Mouse (Mus musculus) kidney, postnatal 0 days (tissue): ENCODE data around the gene Mapk1ip1. TPM values are rescaled to one million over a fixed set of nuclear protein-coding genes. Genes with fewer than 3 reads are reported as not detected.

Source experiments
- ATAC-seq: fragments of 200-750 bp; cut with Nextera tagmentation; replicated peaks from 2 replicates; pipeline ENCODE4 v1.8.0; 2017; ENCODE audit warnings: low read depth, moderate number of reproducible peaks, moderate TSS enrichment, moderate library complexity; ENCODE audit not compliant: low FRiP score
- DNase-seq: peaks from one replicate; pipeline ENCODE4 v3.0.0-alpha.2; 2016; ENCODE audit warnings: low spot score
- H3K27ac ChIP-seq: fragments of 300-500 bp; sonication (generic); 2 replicates; pipeline ENCODE4 v1.5.1; 2014; ENCODE audit warnings: mild to moderate bottlenecking
- H3K27me3 ChIP-seq: fragments of 300-500 bp; sonication (generic); 2 replicates; pipeline ENCODE4 v1.6.1; 2014; ENCODE audit warnings: low read length, mixed read lengths; ENCODE audit not compliant: insufficient read depth
- H3K36me3 ChIP-seq: fragments of 300-500 bp; sonication (generic); 2 replicates; pipeline ENCODE4 v1.6.1; 2014; ENCODE audit warnings: low read length, mixed read lengths; ENCODE audit not compliant: insufficient read depth
- H3K4me1 ChIP-seq: fragments of 300-500 bp; sonication (generic); replicated peaks from 2 replicates; pipeline ENCODE4 v1.6.1; 2014; ENCODE audit warnings: antibody characterized with exemption, low read length, mixed read lengths; ENCODE audit not compliant: insufficient read depth
- H3K4me2 ChIP-seq: fragments of 300-500 bp; sonication (generic); 2 replicates; pipeline ENCODE4 v1.6.1; 2014; ENCODE audit warnings: mild to moderate bottlenecking, low read length, moderate library complexity, mixed read lengths
- H3K4me3 ChIP-seq: fragments of 300-500 bp; sonication (generic); replicated peaks from 2 replicates; pipeline ENCODE4 v1.5.1; 2014; ENCODE audit warnings: low read depth, low read length
- H3K9ac ChIP-seq: fragments of 300-500 bp; sonication (generic); 2 replicates; pipeline ENCODE4 v1.6.1; 2014; ENCODE audit warnings: low read depth, low read length
- H3K9me3 ChIP-seq: fragments of 300-500 bp; sonication (generic); replicated peaks from 2 replicates; pipeline ENCODE4 v1.6.1; 2016; ENCODE audit warnings: low read length, inconsistent platforms, mixed read lengths
- CTCF ChIP-seq: IDR thresholded peaks from 2 replicates; pipeline ENCODE4 v1.5.1; 2016; ENCODE audit warnings: antibody characterized with exemption, low read depth, mild to moderate bottlenecking, moderate library complexity
- WGBS: fragments of 180-500 bp; shearing (Covaris S2); extraction: QIAGEN DNeasy Blood & Tissue Kit; methylation state at CpG from one replicate; pipeline ENCODE4 v1.1.7; 2014; 5-methylcytosine and 5-hydroxymethylcytosine counted together
- polyA plus RNA-seq: library from polyadenylated mRNA; unstranded; fragments of >200 nt; fragmentation: Nextera tagmentation; extraction: Ambion mirVana; gene quantifications from 2 replicates; pipeline ENCODE4 v1.2.1, GENCODE M21; 2015

Gene Mapk1ip1
- polyA plus RNA-seq, 1 experiment from 2014 or later, result 19.5 TPM

- Histone ChIP-seq H3K27me3 (no peaks in the 10 kb centered on the region), H3K27ac (no peak overlapping the region), H3K4me2 (no peak overlapping the region), H3K36me3 (peaks cover 13% of the 10 kb centered on the region; the same call in 1 of the 2 replicates), H3K4me3 (no peak overlapping the region), H3K4me1 (no peaks in the 10 kb centered on the region), H3K9me3 (no peaks in the 10 kb centered on the region), H3K9ac (no peak overlapping the region)
- DNase-seq (no peak), ATAC-seq (no peak)
- 78% methylated on average over 6 of the region's 6 CpGs for WGBS
- TF ChIP-seq CTCF, result no peak
Measured at GRCm38 (mm10) chr7:138867286-138867685, 21.2 kb upstream of the Mapk1ip1 start.

- 100% methylated on average over 1 of the region's 1 CpGs for WGBS
Measured at GRCm38 (mm10) chr7:138864776-138865175, 18.7 kb upstream of the Mapk1ip1 start.

GRCm38 (mm10) chr7:138863950-138864572 is 18.0 kb upstream of the Mapk1ip1 start:
- peaks cover 10% of the 10 kb centered on the region; the same call in 1 of the 2 replicates for H3K36me3 ChIP-seq
- no peaks in the 10 kb centered on the region for H3K27me3 ChIP-seq
- WGBS, result 69% methylated on average over 3 of the region's 3 CpGs
- no peak overlapping the region for H3K4me2 ChIP-seq
- H3K4me3 ChIP-seq, result no peak overlapping the region
- DNase-seq (no peak), ATAC-seq (no peak)
- H3K27ac ChIP-seq, result no peak overlapping the region
- TF ChIP-seq CTCF, result no peak
- H3K9ac ChIP-seq, result no peak overlapping the region
- H3K4me1 ChIP-seq, result no peaks in the 10 kb centered on the region
- no peaks in the 10 kb centered on the region for H3K9me3 ChIP-seq

More at GRCm38 (mm10) chr7:138864776-138865175, 18.7 kb upstream of the Mapk1ip1 start:
- ATAC-seq (no peak), DNase-seq (no peak)
- no peak overlapping the region for H3K27ac ChIP-seq
- TF ChIP-seq CTCF, result no peak
- H3K4me1 ChIP-seq, result no peaks in the 10 kb centered on the region
- no peak overlapping the region for H3K4me2 ChIP-seq
- H3K36me3 ChIP-seq, result peaks cover 13% of the 10 kb centered on the region; the same call in 1 of the 2 replicates
- H3K4me3 ChIP-seq, result no peak overlapping the region
- H3K9me3 ChIP-seq, result no peaks in the 10 kb centered on the region
- no peaks in the 10 kb centered on the region for H3K27me3 ChIP-seq
- H3K9ac ChIP-seq, result no peak overlapping the region

GRCm38 (mm10) chr7:138856670-138857069 is 10.6 kb upstream of the Mapk1ip1 start:
- Histone ChIP-seq H3K36me3 (no peaks in the 10 kb centered on the region), H3K9me3 (no peaks in the 10 kb centered on the region), H3K9ac (no peak overlapping the region), H3K4me3 (no peak overlapping the region), H3K27ac (no peak overlapping the region), H3K27me3 (no peaks in the 10 kb centered on the region), H3K4me2 (no peak overlapping the region), H3K4me1 (no peaks in the 10 kb centered on the region)
- no peak for TF ChIP-seq CTCF
- DNase-seq (no peak), ATAC-seq (no peak)
- 58% methylated on average over 2 of the region's 2 CpGs for WGBS

- no peaks in the 10 kb centered on the region for H3K4me1 ChIP-seq
- no peaks in the 10 kb centered on the region; the same call in 1 of the 2 replicates for H3K36me3 ChIP-seq
- no peak overlapping the region for H3K4me3 ChIP-seq
- 92% methylated on average over 2 of the region's 2 CpGs for WGBS
- H3K9me3 ChIP-seq, result no peaks in the 10 kb centered on the region
- H3K27ac ChIP-seq, result no peak overlapping the region
- no peak overlapping the region for H3K9ac ChIP-seq
- H3K4me2 ChIP-seq, result no peak overlapping the region
- TF ChIP-seq CTCF, result no peak
- ATAC-seq, result no peak
- DNase-seq, result no peak
- H3K27me3 ChIP-seq, result no peaks in the 10 kb centered on the region
Measured at GRCm38 (mm10) chr7:138854201-138854600, 8.1 kb upstream of the Mapk1ip1 start.

- no peak for TF ChIP-seq CTCF
- Histone ChIP-seq H3K9me3 (no peaks in the 10 kb centered on the region), H3K36me3 (no peaks in the 10 kb centered on the region; the same call in 1 of the 2 replicates), H3K4me1 (no peaks in the 10 kb centered on the region; the same call in 1 of the 2 replicates), H3K27me3 (no peaks in the 10 kb centered on the region), H3K9ac (no peak overlapping the region), H3K4me2 (no peak overlapping the region), H3K4me3 (no peak overlapping the region), H3K27ac (no peak overlapping the region)
- DNase-seq, result no peak
- no peak for ATAC-seq
- 95% methylated on average over 4 of the region's 4 CpGs for WGBS
Measured at GRCm38 (mm10) chr7:138853417-138854031, 7.5 kb upstream of the Mapk1ip1 start.
